Mouse (Mus musculus) macrophage (primary cell): ENCODE results near the gene Ndufb5. TPM values are rescaled to one million over a fixed set of nuclear protein-coding genes. Genes with fewer than 3 reads are reported as not detected.

Source experiments
- H3K27ac ChIP-seq: fragments of 350-480 bp; formaldehyde crosslinking; 2 replicates; pipeline ENCODE4 v1.9.0; 2021
- H3K36me3 ChIP-seq: fragments of 350-480 bp; formaldehyde crosslinking; 2 replicates; pipeline ENCODE4 v1.9.0; 2021; ENCODE audit errors: inconsistent target
- H3K4me3 ChIP-seq: fragments of 350-480 bp; formaldehyde crosslinking; 2 replicates; pipeline ENCODE4 v1.9.0; 2021; ENCODE audit errors: inconsistent target
- H3K79me2 ChIP-seq: fragments of 350-480 bp; formaldehyde crosslinking; 2 replicates; pipeline ENCODE4 v1.9.0; 2021; ENCODE audit errors: inconsistent target
- WGBS: methylation state at CpG from one replicate; pipeline ENCODE4 v1.1.7; 2026; ENCODE audit warnings: inconsistent platforms; ENCODE audit not compliant: missing documents; 5-methylcytosine and 5-hydroxymethylcytosine counted together
- polyA plus RNA-seq: library from polyadenylated mRNA; stranded (reverse); fragments of 250-400 nt; gene quantifications from 3 replicates; pipeline ENCODE4 v1.2.4, GENCODE M21; 2018; ENCODE audit warnings: inconsistent platforms

The Ndufb5 gene
- polyA plus RNA-seq, 1 experiment from 2014 or later: 66.8 TPM

- 98% methylated on average over 4 of the region's 4 CpGs for WGBS
- Histone ChIP-seq H3K27ac (no peak overlapping the region), H3K36me3 (peaks cover 63% of the 10 kb centered on the region), H3K4me3 (no peak overlapping the region), H3K79me2 (peaks cover 5% of the 10 kb centered on the region; the same call in 1 of the 2 replicates)
Observed at GRCm38 (mm10) chr3:32749820-32750579, 13.2 kb downstream of the Ndufb5 start.

- H3K4me3 ChIP-seq: no peak overlapping the region
- WGBS: 97% methylated on average over 3 of the region's 3 CpGs
- no peak overlapping the region for H3K27ac ChIP-seq
- H3K79me2 ChIP-seq: no peaks in the 10 kb centered on the region
- peaks cover 26% of the 10 kb centered on the region for H3K36me3 ChIP-seq
Observed at GRCm38 (mm10) chr3:32754384-32754915, 17.7 kb downstream of the Ndufb5 start.

- H3K79me2 ChIP-seq: no peaks in the 10 kb centered on the region
- H3K4me3 ChIP-seq: no peak overlapping the region
- no peaks in the 10 kb centered on the region for H3K36me3 ChIP-seq
- WGBS: 91% methylated on average over 5 of the region's 5 CpGs
- H3K27ac ChIP-seq: no peak overlapping the region
Observed at GRCm38 (mm10) chr3:32759212-32759611, 22.4 kb downstream of the Ndufb5 start.

GRCm38 (mm10) chr3:32762962-32763361, 26.2 kb downstream of the Ndufb5 start:
- no peak overlapping the region for H3K27ac ChIP-seq
- WGBS: 79% methylated on average over 8 of the region's 8 CpGs

GRCm38 (mm10) chr3:32763902-32764301, 27.1 kb downstream of the Ndufb5 start:
- no peaks in the 10 kb centered on the region for H3K79me2 ChIP-seq
- no peaks in the 10 kb centered on the region for H3K36me3 ChIP-seq
- no peak overlapping the region for H3K27ac ChIP-seq
- WGBS: 63% methylated on average over 7 of the region's 7 CpGs
- H3K4me3 ChIP-seq: no peak overlapping the region

More at GRCm38 (mm10) chr3:32762962-32763361, 26.2 kb downstream of the Ndufb5 start:
- no peaks in the 10 kb centered on the region for H3K36me3 ChIP-seq
- no peak overlapping the region for H3K4me3 ChIP-seq
- no peaks in the 10 kb centered on the region for H3K79me2 ChIP-seq

GRCm38 (mm10) chr3:32770781-32771180, 34.0 kb downstream of the Ndufb5 start:
- Histone ChIP-seq H3K4me3 (no peak overlapping the region), H3K27ac (no peak overlapping the region), H3K79me2 (no peaks in the 10 kb centered on the region), H3K36me3 (no peaks in the 10 kb centered on the region)
- WGBS: 44% methylated on average over 2 of the region's 2 CpGs

Other genes with a start within 250 kb of the Ndufb5 start
- gene Kcnmb3, start 244.8 kb upstream of the Ndufb5 start, polyA plus RNA-seq: not detected in 3 replicates
- 23.5 to 31.2 TPM (median 26.8 TPM) in 3 replicates for gene Zfp639, start 226.7 kb upstream of the Ndufb5 start, polyA plus RNA-seq
- gene Mfn1, start 207.5 kb upstream of the Ndufb5 start, polyA plus RNA-seq: 15.2 to 33.6 TPM (median 24.9 TPM) in 3 replicates
- gene Gnb4, start 120.4 kb upstream of the Ndufb5 start, polyA plus RNA-seq: 2.9 to 6.5 TPM (median 6.1 TPM) in 3 replicates
- gene Actl6a, start 30.7 kb upstream of the Ndufb5 start, polyA plus RNA-seq: 19.7 to 43.3 TPM (median 26.3 TPM) in 3 replicates
- gene Mrpl47, start 615 bp downstream of the Ndufb5 start, polyA plus RNA-seq: 9.5 to 15.0 TPM (median 10.7 TPM) in 3 replicates
- gene Usp13, start 80.6 kb downstream of the Ndufb5 start, polyA plus RNA-seq: not detected in 3 replicates